Mouse (Mus musculus): ENCODE results near the gene Tmem175. TPM values are rescaled to one million over a fixed set of nuclear protein-coding genes. Genes with fewer than 3 reads are reported as not detected.

The Tmem175 gene
- polyA plus RNA-seq, 1 experiment from 2014 or later, result 24.9 TPM

- Histone ChIP-seq H3K4me1 (replicated peaks; ENCODE audit: control insufficient read depth, insufficient read depth, low read length) (no peaks in the 10 kb centered on the region), H3K27me3 (replicated peaks; ENCODE audit: control insufficient read depth, insufficient read depth, low read length) (no peaks in the 10 kb centered on the region), H3K36me3 (ENCODE audit: control insufficient read depth, insufficient read depth) (peaks cover 27% of the 10 kb centered on the region), H3K27ac (ENCODE audit: low read length) (no peak overlapping the region), H3K4me2 (ENCODE audit: low read length) (no peak overlapping the region), H3K4me3 (replicated peaks; ENCODE audit: low read length) (no peak overlapping the region), H3K9me3 (ENCODE audit: control insufficient read depth, low read length) (no peaks in the 10 kb centered on the region), H3K9ac (replicated peaks; ENCODE audit: low read depth, low read length) (no peak overlapping the region)
- ATAC-seq, result no peak
- WGBS, result 93% methylated on average over 7 of the region's 7 CpGs
Measured at GRCm38 (mm10) chr5:108650341-108650740, 20.8 kb downstream of the Tmem175 start.

GRCm38 (mm10) chr5:108651136-108651720, 21.7 kb downstream of the Tmem175 start:
- Histone ChIP-seq H3K4me1 (replicated peaks; ENCODE audit: control insufficient read depth, insufficient read depth, low read length) (no peaks in the 10 kb centered on the region), H3K4me3 (replicated peaks; ENCODE audit: low read length) (no peak overlapping the region), H3K36me3 (ENCODE audit: control insufficient read depth, insufficient read depth) (peaks cover 25% of the 10 kb centered on the region), H3K27me3 (replicated peaks; ENCODE audit: control insufficient read depth, insufficient read depth, low read length) (no peaks in the 10 kb centered on the region), H3K9ac (replicated peaks; ENCODE audit: low read depth, low read length) (no peak overlapping the region), H3K9me3 (ENCODE audit: control insufficient read depth, low read length) (no peaks in the 10 kb centered on the region), H3K27ac (ENCODE audit: low read length) (no peak overlapping the region), H3K4me2 (ENCODE audit: low read length) (no peak overlapping the region)
- WGBS, result 89% methylated on average over 5 of the region's 5 CpGs
- ATAC-seq, result no peak

GRCm38 (mm10) chr5:108651823-108652222, 22.3 kb downstream of the Tmem175 start:
- H3K4me3 ChIP-seq (replicated peaks; ENCODE audit: low read length), result no peak overlapping the region
- ATAC-seq, result peak; percentile 41
- no peaks in the 10 kb centered on the region for H3K9me3 ChIP-seq (ENCODE audit: control insufficient read depth, low read length)
- WGBS, result 75% methylated on average over 1 of the region's 1 CpGs
- H3K27ac ChIP-seq (ENCODE audit: low read length), result no peak overlapping the region
- no peaks in the 10 kb centered on the region for H3K4me1 ChIP-seq (replicated peaks; ENCODE audit: control insufficient read depth, insufficient read depth, low read length)
- no peaks in the 10 kb centered on the region for H3K27me3 ChIP-seq (replicated peaks; ENCODE audit: control insufficient read depth, insufficient read depth, low read length)
- no peak overlapping the region for H3K9ac ChIP-seq (replicated peaks; ENCODE audit: low read depth, low read length)
- peaks cover 25% of the 10 kb centered on the region for H3K36me3 ChIP-seq (ENCODE audit: control insufficient read depth, insufficient read depth)
- no peak overlapping the region for H3K4me2 ChIP-seq (ENCODE audit: low read length)

- no peak overlapping the region for H3K9ac ChIP-seq (replicated peaks; ENCODE audit: low read depth, low read length)
- no peak overlapping the region for H3K4me2 ChIP-seq (ENCODE audit: low read length)
- ATAC-seq, result no peak
- H3K4me3 ChIP-seq (replicated peaks; ENCODE audit: low read length), result no peak overlapping the region
- H3K27ac ChIP-seq (ENCODE audit: low read length), result no peak overlapping the region
- WGBS, result 90% methylated on average over 6 of the region's 6 CpGs
- peaks cover 27% of the 10 kb centered on the region for H3K36me3 ChIP-seq (ENCODE audit: control insufficient read depth, insufficient read depth)
- H3K9me3 ChIP-seq (ENCODE audit: control insufficient read depth, low read length), result no peaks in the 10 kb centered on the region
- no peaks in the 10 kb centered on the region for H3K27me3 ChIP-seq (replicated peaks; ENCODE audit: control insufficient read depth, insufficient read depth, low read length)
- no peaks in the 10 kb centered on the region for H3K4me1 ChIP-seq (replicated peaks; ENCODE audit: control insufficient read depth, insufficient read depth, low read length)
Measured at GRCm38 (mm10) chr5:108653341-108653740, 23.8 kb downstream of the Tmem175 start.

- H3K36me3 ChIP-seq (ENCODE audit: control insufficient read depth, insufficient read depth), result peaks cover 24% of the 10 kb centered on the region
- no peak overlapping the region for H3K4me2 ChIP-seq (ENCODE audit: low read length)
- H3K27me3 ChIP-seq (replicated peaks; ENCODE audit: control insufficient read depth, insufficient read depth, low read length), result no peaks in the 10 kb centered on the region
- no peak overlapping the region for H3K9ac ChIP-seq (replicated peaks; ENCODE audit: low read depth, low read length)
- H3K9me3 ChIP-seq (ENCODE audit: control insufficient read depth, low read length), result no peaks in the 10 kb centered on the region
- H3K4me3 ChIP-seq (replicated peaks; ENCODE audit: low read length), result no peak overlapping the region
- H3K4me1 ChIP-seq (replicated peaks; ENCODE audit: control insufficient read depth, insufficient read depth, low read length), result peaks cover 10% of the 10 kb centered on the region
- ATAC-seq, result no peak
- H3K27ac ChIP-seq (ENCODE audit: low read length), result no peak overlapping the region
- WGBS, result 96% methylated on average over 10 of the region's 10 CpGs
Measured at GRCm38 (mm10) chr5:108654444-108654990, 24.9 kb downstream of the Tmem175 start.

GRCm38 (mm10) chr5:108655381-108655780, 25.8 kb downstream of the Tmem175 start:
- Histone ChIP-seq H3K36me3 (ENCODE audit: control insufficient read depth, insufficient read depth) (peaks cover 24% of the 10 kb centered on the region), H3K4me3 (replicated peaks; ENCODE audit: low read length) (no peak overlapping the region), H3K27me3 (replicated peaks; ENCODE audit: control insufficient read depth, insufficient read depth, low read length) (no peaks in the 10 kb centered on the region), H3K4me2 (ENCODE audit: low read length) (no peak overlapping the region), H3K9ac (replicated peaks; ENCODE audit: low read depth, low read length) (no peak overlapping the region), H3K27ac (ENCODE audit: low read length) (no peak overlapping the region), H3K9me3 (ENCODE audit: control insufficient read depth, low read length) (no peaks in the 10 kb centered on the region), H3K4me1 (replicated peaks; ENCODE audit: control insufficient read depth, insufficient read depth, low read length) (peaks cover 16% of the 10 kb centered on the region)
- ATAC-seq, result no peak
- 96% methylated on average over 9 of the region's 9 CpGs for WGBS

- Histone ChIP-seq H3K4me2 (ENCODE audit: low read length) (no peak overlapping the region), H3K36me3 (ENCODE audit: control insufficient read depth, insufficient read depth) (peaks cover 22% of the 10 kb centered on the region), H3K4me3 (replicated peaks; ENCODE audit: low read length) (no peak overlapping the region), H3K4me1 (replicated peaks; ENCODE audit: control insufficient read depth, insufficient read depth, low read length) (peaks cover 16% of the 10 kb centered on the region), H3K27me3 (replicated peaks; ENCODE audit: control insufficient read depth, insufficient read depth, low read length) (no peaks in the 10 kb centered on the region), H3K27ac (ENCODE audit: low read length) (no peak overlapping the region), H3K9ac (replicated peaks; ENCODE audit: low read depth, low read length) (no peak overlapping the region), H3K9me3 (ENCODE audit: control insufficient read depth, low read length) (no peaks in the 10 kb centered on the region)
- no peak for ATAC-seq
- 95% methylated on average over 15 of the region's 15 CpGs for WGBS
Measured at GRCm38 (mm10) chr5:108655891-108656650, 26.5 kb downstream of the Tmem175 start.

GRCm38 (mm10) chr5:108657406-108657805, 27.8 kb downstream of the Tmem175 start:
- no peak overlapping the region for H3K4me2 ChIP-seq (ENCODE audit: low read length)
- H3K9ac ChIP-seq (replicated peaks; ENCODE audit: low read depth, low read length), result no peak overlapping the region
- no peaks in the 10 kb centered on the region for H3K27me3 ChIP-seq (replicated peaks; ENCODE audit: control insufficient read depth, insufficient read depth, low read length)
- no peak overlapping the region for H3K27ac ChIP-seq (ENCODE audit: low read length)
- H3K4me1 ChIP-seq (replicated peaks; ENCODE audit: control insufficient read depth, insufficient read depth, low read length), result peaks cover 16% of the 10 kb centered on the region
- no peak for ATAC-seq
- 82% methylated on average over 5 of the region's 5 CpGs for WGBS
- no peaks in the 10 kb centered on the region for H3K9me3 ChIP-seq (ENCODE audit: control insufficient read depth, low read length)
- peaks cover 22% of the 10 kb centered on the region for H3K36me3 ChIP-seq (ENCODE audit: control insufficient read depth, insufficient read depth)
- no peak overlapping the region for H3K4me3 ChIP-seq (replicated peaks; ENCODE audit: low read length)

GRCm38 (mm10) chr5:108658611-108659010, 29.0 kb downstream of the Tmem175 start:
- Histone ChIP-seq H3K9me3 (ENCODE audit: control insufficient read depth, low read length) (no peaks in the 10 kb centered on the region), H3K4me1 (replicated peaks; ENCODE audit: control insufficient read depth, insufficient read depth, low read length) (peaks cover 16% of the 10 kb centered on the region), H3K27me3 (replicated peaks; ENCODE audit: control insufficient read depth, insufficient read depth, low read length) (no peaks in the 10 kb centered on the region; the same call in 1 of the 2 replicates), H3K4me2 (ENCODE audit: low read length) (no peak overlapping the region), H3K9ac (replicated peaks; ENCODE audit: low read depth, low read length) (no peak overlapping the region), H3K27ac (ENCODE audit: low read length) (no peak overlapping the region), H3K4me3 (replicated peaks; ENCODE audit: low read length) (no peak overlapping the region), H3K36me3 (ENCODE audit: control insufficient read depth, insufficient read depth) (peaks cover 16% of the 10 kb centered on the region)
- WGBS, result 81% methylated on average over 1 of the region's 1 CpGs
- no peak for ATAC-seq
